8 mouse cellular contexts compared by ENCODE assay signal in genomic region chr5:149321909-149322841, GRCm38 (mm10). TPM values are rescaled to one million over a fixed set of nuclear protein-coding genes. Genes with fewer than 3 reads are reported as not detected.
DNase-seq lines count a peak whose midpoint lies in the region; ATAC-seq and TF ChIP-seq lines count a peak whose summit lies in the region.

No protein-coding gene starts in this region.

- peak overlapping the region; percentile 84 for H3K27ac ChIP-seq in intestine, embryonic 14.5 days (ENCODE audit: low read depth)
- peak overlapping the region; percentile 48; the same call in 1 of the 2 replicates for H3K27ac ChIP-seq in liver, postnatal 0 days (ENCODE audit: low read depth)

- TF ChIP-seq EP300 in liver, postnatal 0 days (IDR thresholded peaks at IDR 0.05; ENCODE audit: low read depth): no peak

- no peaks in the 10 kb centered on the region for H3K36me3 ChIP-seq in intestine, embryonic 14.5 days (ENCODE audit: control insufficient read depth, insufficient read depth, low read length)
- H3K36me3 ChIP-seq in liver, postnatal 0 days (replicated peaks; ENCODE audit: insufficient read depth, low read length): no peaks in the 10 kb centered on the region

- no peak for TF ChIP-seq CTCF in liver, postnatal 0 days (IDR thresholded peaks at IDR 0.05; ENCODE audit: low read depth)

- H3K4me3 ChIP-seq in intestine, embryonic 14.5 days (ENCODE audit: low read depth, low read length): no peak overlapping the region
- no peak overlapping the region for H3K4me3 ChIP-seq in liver, postnatal 0 days (ENCODE audit: low read depth, low read length)

- H3K27me3 ChIP-seq in intestine, embryonic 14.5 days (replicated peaks; ENCODE audit: control insufficient read depth, insufficient read depth, low read length): no peaks in the 10 kb centered on the region
- H3K27me3 ChIP-seq in liver, postnatal 0 days (ENCODE audit: insufficient read depth, low read length): no peaks in the 10 kb centered on the region

- peak overlapping the region; percentile 20 for H3K4me2 ChIP-seq in intestine, embryonic 14.5 days (ENCODE audit: low read length)
- H3K4me2 ChIP-seq in liver, postnatal 0 days (ENCODE audit: low read depth, low read length): peak overlapping the region; percentile 9; the same call in 1 of the 2 replicates

- H3K9ac ChIP-seq in intestine, embryonic 14.5 days (ENCODE audit: low read length): no peak overlapping the region
- no peak overlapping the region for H3K9ac ChIP-seq in liver, postnatal 0 days (replicated peaks)

- 0 out of 2 replicates have a peak, but pooled peaks have one; percentile 9 for ATAC-seq in intestine, embryonic 14.5 days (replicated peaks; ENCODE audit: low FRiP score, low TSS enrichment, low read depth)
- ATAC-seq in liver, postnatal 0 days: peak; percentile 74

- H3K9me3 ChIP-seq in intestine, embryonic 14.5 days (ENCODE audit: control insufficient read depth, low read length): no peaks in the 10 kb centered on the region
- H3K9me3 ChIP-seq in liver, postnatal 0 days (ENCODE audit: low read length): no peaks in the 10 kb centered on the region

- 22% methylated on average over 15 of the region's 15 CpGs for WGBS in intestine, embryonic 14.5 days
- 54% methylated on average over 15 of the region's 15 CpGs for WGBS in liver, postnatal 0 days (ENCODE audit: insufficient replicate concordance)

- DNase-seq in 3T3-L1 (ENCODE audit: low read depth, low spot score): peak; percentile 67
- peak; percentile 78 for DNase-seq in embryo, embryonic 10 days (ENCODE audit: low spot score)
- DNase-seq in intestine, embryonic 14.5 days (ENCODE audit: low spot score): no peak
- no peak for DNase-seq in liver, postnatal 0 days
- no peak for DNase-seq in spleen, postnatal 10 days (ENCODE audit: low spot score in 2 of 2)
- no peak for DNase-seq in urinary bladder, adult 18-20 months (ENCODE audit: low spot score in 2 of 2)
- DNase-seq in spleen, postnatal 14 days (ENCODE audit: low spot score in 2 of 2): no peak
- DNase-seq in layer of hippocampus, postnatal 36 days: no peak

- H3K4me1 ChIP-seq in intestine, embryonic 14.5 days (replicated peaks; ENCODE audit: control insufficient read depth, insufficient read depth, low read length): peaks cover 33% of the 10 kb centered on the region
- peaks cover 9% of the 10 kb centered on the region for H3K4me1 ChIP-seq in liver, postnatal 0 days (ENCODE audit: insufficient read depth)

RNA-seq across cellular contexts. Expression of gene Alox5ap, which starts 57.6 kb away (rescaled TPM):
- polyA plus RNA-seq in intestine, embryonic 14.5 days (2014; fragmentation: Nextera tagmentation; extraction: Ambion mirVana): 9.3 and 10.4 TPM in 2 replicates
- 68.2 and 69.3 TPM in 2 replicates for polyA plus RNA-seq in liver, postnatal 0 days (2015; fragmentation: Nextera tagmentation; extraction: Ambion mirVana)
- 10 to 100 TPM in 1 of 2 experiments, 1 to 10 TPM in 1; 9.8 to 12.4 TPM for total RNA-seq in layer of hippocampus, postnatal 36 days (2021)

Comparison
In these comparisons a context has a peak if more than half of its experiments do, and no peak if none do; other contexts are left out.
1. DNase-seq: peak in 3T3-L1 (single experiment) and embryo, embryonic 10 days (single experiment); none in intestine, embryonic 14.5 days (single experiment), liver, postnatal 0 days (single experiment), spleen, postnatal 10 days (0 of 2), urinary bladder, adult 18-20 months (0 of 2), spleen, postnatal 14 days (0 of 2) and layer of hippocampus, postnatal 36 days (0 of 2).